Comparison of ENCODE assay signal across 11 mouse cellular contexts in genomic region chr15:103333081-103333615, GRCm38 (mm10). TPM values are rescaled to one million over a fixed set of nuclear protein-coding genes. Genes with fewer than 3 reads are reported as not detected.
DNase-seq lines count a peak whose midpoint lies in the region; ATAC-seq lines count a peak whose summit lies in the region.
"Had no signal": no experiment of that assay in that cellular context is flagged by ENCODE, and none has a peak within 500 bp of the region (broad histone marks: within the 10 kb centered on the region; RNA-seq: fewer than 3 reads in every experiment).

No protein-coding gene starts in this region.

- no peak overlapping the region for H3K4me2 ChIP-seq in limb, embryonic 12.5 days
- no peak overlapping the region for H3K4me2 ChIP-seq in midbrain, embryonic 16.5 days (ENCODE audit: low read length)
- H3K4me2 ChIP-seq: neural tube, embryonic 15.5 days had no signal

- peak; percentile 63 for DNase-seq in layer of hippocampus, adult 9-11 months
- DNase-seq in layer of hippocampus, postnatal 14 days (ENCODE audit: low spot score in 2 of 2): no peak
- DNase-seq in cerebellum, postnatal 10 days: no peak
- DNase-seq: adrenal gland, postnatal 25 days; kidney, adult 9 months had no signal

- peaks cover 13% of the 10 kb centered on the region; the same call in 1 of the 2 replicates for H3K27me3 ChIP-seq in limb, embryonic 12.5 days
- no peaks in the 10 kb centered on the region for H3K27me3 ChIP-seq in midbrain, embryonic 16.5 days (ENCODE audit: control insufficient read depth, insufficient read depth, low read depth, low read length)

- WGBS in limb, embryonic 12.5 days: 63% methylated on average over 5 of the region's 5 CpGs
- WGBS in midbrain, embryonic 16.5 days: 51% methylated on average over 5 of the region's 5 CpGs

- peak overlapping the region; percentile 44; the same call in 1 of the 2 replicates for H3K4me3 ChIP-seq in brown adipose tissue, adult 24 weeks (ENCODE audit: insufficient read depth, low read depth, low read length)
- no peak overlapping the region for H3K4me3 ChIP-seq in limb, embryonic 12.5 days (replicated peaks)
- no peak overlapping the region for H3K4me3 ChIP-seq in midbrain, embryonic 16.5 days (ENCODE audit: low read depth, low read length)
- H3K4me3 ChIP-seq: neural tube, embryonic 15.5 days had no signal

- 0 out of 2 replicates have a peak overlapping the region, but pooled peaks have one; percentile 12 for H3K9ac ChIP-seq in limb, embryonic 12.5 days (replicated peaks)
- peak overlapping the region; percentile 50 for H3K9ac ChIP-seq in midbrain, embryonic 16.5 days (ENCODE audit: low read depth, low read length)
- H3K9ac ChIP-seq: neural tube, embryonic 15.5 days had no signal

- H3K36me3 ChIP-seq in limb, embryonic 12.5 days: no peaks in the 10 kb centered on the region
- no peaks in the 10 kb centered on the region for H3K36me3 ChIP-seq in midbrain, embryonic 16.5 days (ENCODE audit: control insufficient read depth, insufficient read depth, low read length)
- H3K36me3 ChIP-seq: neural tube, embryonic 15.5 days had no signal

- no peaks in the 10 kb centered on the region for H3K4me1 ChIP-seq in brown adipose tissue, adult 24 weeks (ENCODE audit: control insufficient read depth, insufficient read depth, insufficient read length, low read length)
- H3K4me1 ChIP-seq in limb, embryonic 12.5 days (replicated peaks): peaks cover 45% of the 10 kb centered on the region
- H3K4me1 ChIP-seq in midbrain, embryonic 16.5 days (ENCODE audit: control insufficient read depth, insufficient read depth, low read length): peaks cover 22% of the 10 kb centered on the region

- ATAC-seq in limb, embryonic 12.5 days (ENCODE audit: insufficient number of reproducible peaks, insufficient read depth, low FRiP score, low TSS enrichment, low read depth): no peak
- ATAC-seq in midbrain, embryonic 16.5 days: no peak
- no peak for ATAC-seq in frontal cortex, adult (ENCODE audit: low TSS enrichment)

- H3K9me3 ChIP-seq in limb, embryonic 12.5 days: no peaks in the 10 kb centered on the region
- no peaks in the 10 kb centered on the region for H3K9me3 ChIP-seq in midbrain, embryonic 16.5 days (replicated peaks; ENCODE audit: control insufficient read depth, low read length, poor library complexity, severe bottlenecking)
- H3K9me3 ChIP-seq: neural tube, embryonic 15.5 days had no signal

- peak overlapping the region; percentile 71 for H3K27ac ChIP-seq in brown adipose tissue, adult 24 weeks (replicated peaks; ENCODE audit: low read depth, low read length)
- H3K27ac ChIP-seq in limb, embryonic 12.5 days: 0 out of 2 replicates have a peak overlapping the region, but pooled peaks have one; percentile 29
- no peak overlapping the region for H3K27ac ChIP-seq in midbrain, embryonic 16.5 days (ENCODE audit: low read length)
- H3K27ac ChIP-seq: neural tube, embryonic 15.5 days had no signal

RNA-seq across cellular contexts. Expression of gene Zfp385a, which starts 6.7 kb away (rescaled TPM):
- 10 to 100 TPM; 43.2 to 44.4 TPM for total RNA-seq in layer of hippocampus, postnatal 14 days (2021)
- 12.2 and 17.4 TPM in 2 replicates for polyA plus RNA-seq in brown adipose tissue, adult 24 weeks (2012; ENCODE audit: insufficient read depth, insufficient read length, missing spikeins)
- polyA plus RNA-seq in limb, embryonic 12.5 days (2016; fragmentation: Nextera tagmentation; extraction: Ambion mirVana): 11.2 and 13.3 TPM in 2 replicates
- polyA plus RNA-seq in midbrain, embryonic 16.5 days (2015; fragmentation: Nextera tagmentation; extraction: Ambion mirVana): 20.1 and 22.7 TPM in 2 replicates

RNA-seq across cellular contexts. Expression of gene Gpr84, which starts 22.7 kb away (rescaled TPM):
- under 1 TPM; 0.74 to 0.81 TPM for total RNA-seq in layer of hippocampus, postnatal 14 days (2021)
- polyA plus RNA-seq in brown adipose tissue, adult 24 weeks (2012; ENCODE audit: insufficient read depth, insufficient read length, missing spikeins): not detected in 2 replicates
- polyA plus RNA-seq in limb, embryonic 12.5 days (2016; fragmentation: Nextera tagmentation; extraction: Ambion mirVana): 0.31 and 0.44 TPM in 2 replicates
- polyA plus RNA-seq in midbrain, embryonic 16.5 days (2015; fragmentation: Nextera tagmentation; extraction: Ambion mirVana): 0.40 and 0.64 TPM in 2 replicates
- total RNA-seq: adrenal gland, postnatal 25 days; heart, adult 18-20 months had no signal

RNA-seq across cellular contexts. Expression of gene Itga5, which starts 33.4 kb away (rescaled TPM):
- total RNA-seq in layer of hippocampus, postnatal 14 days (2021): 1 to 10 TPM; 3.4 to 5.8 TPM
- polyA plus RNA-seq in brown adipose tissue, adult 24 weeks (2012; ENCODE audit: insufficient read depth, insufficient read length, missing spikeins): 2.7 and 5.3 TPM in 2 replicates
- 45.1 and 50.5 TPM in 2 replicates for polyA plus RNA-seq in limb, embryonic 12.5 days (2016; fragmentation: Nextera tagmentation; extraction: Ambion mirVana)
- 5.8 and 7.4 TPM in 2 replicates for polyA plus RNA-seq in midbrain, embryonic 16.5 days (2015; fragmentation: Nextera tagmentation; extraction: Ambion mirVana)
